Mouse (Mus musculus) layer of hippocampus, adult 18-20 months (tissue): ENCODE results near the gene Mgrn1. TPM values are rescaled to one million over a fixed set of nuclear protein-coding genes. Genes with fewer than 3 reads are reported as not detected.

ENCODE experiments used
- DNase-seq, 2 experiments: peaks; one replicate each; pipeline ENCODE4 v3.0.0; 2022; ENCODE audit warnings: low spot score in 2 of 2
- total RNA-seq, 2 experiments: library from RNA; stranded (reverse); gene quantifications; 2 replicates each; pipeline ENCODE4 v1.2.3; 2021

Mgrn1 gene
- total RNA-seq, 2 experiments from 2014 or later, result 214 to 215 TPM

GRCm38 (mm10) chr16:4906559-4906958, 20.5 kb downstream of the Mgrn1 start:
- no peak for DNase-seq

GRCm38 (mm10) chr16:4907386-4907785, 21.3 kb downstream of the Mgrn1 start:
- DNase-seq, result no peak

GRCm38 (mm10) chr16:4907972-4908371, 21.9 kb downstream of the Mgrn1 start:
- DNase-seq, result no peak

GRCm38 (mm10) chr16:4909745-4910144, 23.7 kb downstream of the Mgrn1 start:
- no peak for DNase-seq

- DNase-seq, result no peak
Observed at GRCm38 (mm10) chr16:4910758-4911157, 24.7 kb downstream of the Mgrn1 start.

- DNase-seq, result no peak
Observed at GRCm38 (mm10) chr16:4912074-4912648, 26.1 kb downstream of the Mgrn1 start.

GRCm38 (mm10) chr16:4912907-4913782, 27.1 kb downstream of the Mgrn1 start:
- no peak for DNase-seq

- peak; percentile 85 to 96 for DNase-seq
Observed at GRCm38 (mm10) chr16:4913783-4914735, 28.0 kb downstream of the Mgrn1 start.

GRCm38 (mm10) chr16:4915931-4916330, 29.9 kb downstream of the Mgrn1 start:
- DNase-seq, result no peak

- no peak for DNase-seq
Observed at GRCm38 (mm10) chr16:4916608-4917007, 30.6 kb downstream of the Mgrn1 start.

- no peak for DNase-seq
Observed at GRCm38 (mm10) chr16:4920556-4920955, 34.5 kb downstream of the Mgrn1 start.

GRCm38 (mm10) chr16:4922481-4922880, 36.4 kb downstream of the Mgrn1 start:
- DNase-seq, result no peak

GRCm38 (mm10) chr16:4923996-4924395, 37.9 kb downstream of the Mgrn1 start:
- no peak for DNase-seq

GRCm38 (mm10) chr16:4927967-4928366, 41.9 kb downstream of the Mgrn1 start:
- DNase-seq, result no peak

GRCm38 (mm10) chr16:4928474-4928873, 42.4 kb downstream of the Mgrn1 start:
- no peak for DNase-seq

- no peak for DNase-seq
Observed at GRCm38 (mm10) chr16:4932429-4932828, 46.4 kb downstream of the Mgrn1 start.

- no peak for DNase-seq
Observed at GRCm38 (mm10) chr16:4935430-4935829, 49.4 kb downstream of the Mgrn1 start.

GRCm38 (mm10) chr16:4935931-4936703, 50.1 kb downstream of the Mgrn1 start:
- no peak for DNase-seq

- no peak for DNase-seq
Observed at GRCm38 (mm10) chr16:4937351-4938190, 51.5 kb downstream of the Mgrn1 start.

GRCm38 (mm10) chr16:4938461-4938860, 52.4 kb downstream of the Mgrn1 start, which contains the start of gene Nudt16l1:
Nudt16l1 (plus strand) TSS chr16:4938761.
- DNase-seq, result no peak
